Mouse (Mus musculus): Measurements from ENCODE around the gene Msrb1.
"Not testable (repeated sequence)": the region's sequence is repeated elsewhere in the genome, so short reads cannot be mapped to it uniquely, and the experiment has no call there.

DNA sequence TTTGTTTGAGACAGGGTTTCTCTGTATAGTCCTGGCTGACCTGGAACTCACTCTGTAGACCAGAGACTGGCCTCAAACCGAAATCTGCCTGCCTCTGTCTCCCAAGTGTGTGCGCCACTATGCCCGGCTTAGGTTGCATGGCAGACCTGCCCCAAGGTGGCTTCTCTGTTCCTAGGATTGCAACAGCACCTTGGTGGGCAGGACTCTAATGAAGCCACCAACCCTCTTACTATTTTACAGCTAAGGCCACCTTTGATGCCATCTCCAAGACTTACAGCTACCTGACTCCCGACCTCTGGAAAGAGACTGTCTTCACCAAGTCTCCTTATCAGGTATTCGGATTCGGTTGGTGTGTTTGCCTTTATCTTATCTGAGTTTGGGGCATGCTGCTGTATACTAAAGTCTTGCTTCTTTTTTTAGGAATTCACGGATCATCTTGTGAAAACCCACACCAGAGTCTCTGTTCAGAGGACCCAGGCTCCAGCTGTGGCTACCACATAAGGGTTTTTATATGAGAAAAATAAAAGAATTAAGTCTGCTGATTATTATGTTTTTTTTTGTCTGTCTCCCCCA lies 15.0 kb upstream of the Msrb1 start:
- TF ChIP-seq CTCF (conservative IDR thresholded peaks at IDR 0.05; ENCODE audit: low read length); NANOG (IDR thresholded peaks at IDR 0.05; ENCODE audit: borderline replicate concordance, low read length): not testable (repeated sequence)
